Mouse (Mus musculus) limb, embryonic 10.5 days (tissue): ENCODE measurements around the gene Uvrag. TPM values are rescaled to one million over a fixed set of nuclear protein-coding genes. Genes with fewer than 3 reads are reported as not detected.
"Not testable (repeated sequence)": the region's sequence is repeated elsewhere in the genome, so short reads cannot be mapped to it uniquely, and the experiment has no call there.

ENCODE experiments used
- DNase-seq: peaks from one replicate; pipeline ENCODE4 v3.0.0-alpha.2; 2017; ENCODE audit warnings: low spot score
- H3K27ac ChIP-seq: fragments of 300-500 bp; sonication (generic); 2 replicates; pipeline ENCODE4 v1.5.1; 2016; ENCODE audit warnings: mild to moderate bottlenecking
- H3K27me3 ChIP-seq: fragments of 300-500 bp; sonication (generic); 2 replicates; pipeline ENCODE4 v1.6.1; 2016; ENCODE audit warnings: low read depth, mild to moderate bottlenecking; ENCODE audit not compliant: poor library complexity, severe bottlenecking
- H3K36me3 ChIP-seq: fragments of 300-500 bp; sonication (generic); 2 replicates; pipeline ENCODE4 v1.6.1; 2016; ENCODE audit warnings: mild to moderate bottlenecking, moderate library complexity
- H3K4me1 ChIP-seq: fragments of 300-500 bp; sonication (generic); 2 replicates; pipeline ENCODE4 v1.6.1; 2016
- H3K4me3 ChIP-seq: fragments of 300-500 bp; sonication (generic); 2 replicates; pipeline ENCODE4 v1.5.1; 2016; ENCODE audit warnings: mild to moderate bottlenecking, moderate library complexity
- H3K9me3 ChIP-seq: fragments of 300-500 bp; sonication (generic); replicated peaks from 2 replicates; pipeline ENCODE4 v1.6.1; 2016; ENCODE audit warnings: mild to moderate bottlenecking
- WGBS: fragments of 180-500 bp; shearing (Covaris S2); methylation state at CpG from one replicate; pipeline ENCODE4 v1.1.7; 2016; 5-methylcytosine and 5-hydroxymethylcytosine counted together
- polyA plus RNA-seq: library from polyadenylated mRNA; unstranded; fragments of >200 nt; fragmentation: Nextera tagmentation; extraction: Ambion mirVana; gene quantifications from 2 replicates; pipeline ENCODE4 v1.2.1, GENCODE M21; 2016

Gene Uvrag
- polyA plus RNA-seq, 1 experiment from 2014 or later, result 12.0 TPM

DNA sequence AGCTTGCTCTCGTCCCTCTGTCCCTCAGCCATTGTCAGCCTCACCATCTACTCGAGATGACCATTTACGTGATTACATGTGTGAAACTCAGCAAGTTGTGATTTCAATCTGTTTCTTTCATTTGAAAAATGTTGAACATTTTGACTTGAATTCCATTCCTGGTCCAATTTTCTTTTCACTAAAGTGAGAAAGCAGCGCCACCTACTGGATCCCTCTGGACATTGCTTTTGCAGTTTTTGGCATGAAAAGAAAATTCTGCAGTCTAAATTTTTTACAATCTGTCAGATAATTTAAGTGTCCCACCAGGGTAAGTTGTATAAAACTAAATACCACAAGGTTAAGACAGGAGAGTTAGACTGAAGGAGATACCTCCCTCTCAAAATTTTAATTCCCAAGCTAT, 61.4 kb downstream of the Uvrag start:
- H3K36me3 ChIP-seq, result no peaks in the 10 kb centered on the region
- no peak overlapping the region for H3K4me3 ChIP-seq
- H3K4me1 ChIP-seq, result peaks cover 26% of the 10 kb centered on the region
- no peak overlapping the region for H3K27ac ChIP-seq
- no peaks in the 10 kb centered on the region for H3K9me3 ChIP-seq
- 42% methylated on average over 4 of the region's 4 CpGs for WGBS
- H3K27me3 ChIP-seq, result peaks cover 8% of the 10 kb centered on the region; the same call in 1 of the 2 replicates
- peak; percentile 70 for DNase-seq

DNA sequence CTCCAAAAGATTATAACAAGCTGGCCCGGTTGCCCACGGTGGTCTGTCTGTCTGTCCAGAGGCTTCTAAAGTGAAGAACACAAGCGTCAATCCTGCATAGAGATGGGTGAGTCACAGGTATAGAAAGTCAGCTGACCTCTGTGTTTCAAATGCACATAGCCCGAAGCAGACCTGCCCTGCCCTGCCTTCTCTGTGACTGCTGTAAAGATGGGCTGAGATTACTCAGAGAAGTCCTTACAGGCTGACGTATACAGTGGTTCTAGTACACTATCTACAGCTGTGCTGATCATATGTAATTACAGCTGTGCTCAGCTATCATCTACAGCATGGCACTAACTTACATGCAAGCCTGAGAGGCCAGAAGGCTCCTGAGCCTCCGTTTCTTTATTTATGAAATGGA, 62.1 kb downstream of the Uvrag start:
- no peak overlapping the region for H3K4me3 ChIP-seq
- H3K36me3 ChIP-seq, result no peaks in the 10 kb centered on the region
- no peaks in the 10 kb centered on the region for H3K9me3 ChIP-seq
- H3K4me1 ChIP-seq, result peaks cover 26% of the 10 kb centered on the region
- DNase-seq, result no peak
- H3K27me3 ChIP-seq, result peaks cover 8% of the 10 kb centered on the region; the same call in 1 of the 2 replicates
- WGBS, result 91% methylated on average over 6 of the region's 6 CpGs
- no peak overlapping the region for H3K27ac ChIP-seq

DNA sequence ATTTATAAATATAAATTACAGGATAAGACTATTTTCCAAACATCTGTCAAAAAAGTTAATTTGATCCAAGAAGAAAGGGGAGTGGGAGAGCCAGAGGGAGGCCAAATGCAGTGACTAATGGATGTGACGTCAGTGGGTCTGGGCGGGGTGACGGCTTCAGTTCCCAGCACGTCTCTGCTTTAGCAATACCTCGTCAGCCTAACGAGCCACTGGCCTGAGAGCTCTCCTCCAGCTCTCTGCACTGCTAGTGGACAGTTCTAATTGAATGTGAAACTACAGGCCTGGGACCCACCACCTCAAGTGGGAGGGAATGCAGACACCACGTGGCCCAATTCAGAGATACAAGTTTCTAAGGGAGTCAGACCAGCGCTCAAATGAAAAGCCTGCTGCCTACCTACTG, 63.7 kb downstream of the Uvrag start:
- DNase-seq, result no peak
- 48% methylated on average over 8 of the region's 8 CpGs for WGBS
- Histone ChIP-seq H3K27ac (no peak overlapping the region), H3K27me3 (peaks cover 12% of the 10 kb centered on the region; the same call in 1 of the 2 replicates), H3K4me1 (peaks cover 26% of the 10 kb centered on the region), H3K36me3 (no peaks in the 10 kb centered on the region), H3K4me3 (no peak overlapping the region), H3K9me3 (no peaks in the 10 kb centered on the region)

DNA sequence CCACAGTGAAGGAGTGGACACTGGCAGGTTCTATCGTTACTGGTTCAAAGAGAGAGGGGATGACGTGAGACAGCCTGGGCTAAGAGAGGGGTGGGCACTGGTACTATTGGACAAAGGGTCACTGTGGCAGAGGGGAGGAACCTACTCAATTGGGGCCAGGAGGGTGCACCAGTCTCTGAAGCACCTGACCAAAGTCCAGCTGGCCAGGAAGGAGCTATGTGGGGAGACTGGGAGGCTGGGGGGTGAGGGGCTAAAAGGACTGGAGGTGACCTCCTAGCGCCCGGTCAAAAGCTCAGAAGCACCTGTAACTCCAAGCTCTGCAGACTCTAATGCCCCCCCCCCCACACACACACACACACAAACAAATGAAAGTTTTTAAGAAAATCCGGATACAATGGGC, 65.8 kb downstream of the Uvrag start:
- H3K27me3 ChIP-seq, result peaks cover 12% of the 10 kb centered on the region; the same call in 1 of the 2 replicates
- no peak overlapping the region for H3K4me3 ChIP-seq
- peaks cover 28% of the 10 kb centered on the region for H3K4me1 ChIP-seq
- no peak overlapping the region for H3K27ac ChIP-seq
- H3K36me3 ChIP-seq, result no peaks in the 10 kb centered on the region
- DNase-seq, result no peak
- H3K9me3 ChIP-seq, result no peaks in the 10 kb centered on the region
- WGBS, result 90% methylated on average over 5 of the region's 5 CpGs

DNA sequence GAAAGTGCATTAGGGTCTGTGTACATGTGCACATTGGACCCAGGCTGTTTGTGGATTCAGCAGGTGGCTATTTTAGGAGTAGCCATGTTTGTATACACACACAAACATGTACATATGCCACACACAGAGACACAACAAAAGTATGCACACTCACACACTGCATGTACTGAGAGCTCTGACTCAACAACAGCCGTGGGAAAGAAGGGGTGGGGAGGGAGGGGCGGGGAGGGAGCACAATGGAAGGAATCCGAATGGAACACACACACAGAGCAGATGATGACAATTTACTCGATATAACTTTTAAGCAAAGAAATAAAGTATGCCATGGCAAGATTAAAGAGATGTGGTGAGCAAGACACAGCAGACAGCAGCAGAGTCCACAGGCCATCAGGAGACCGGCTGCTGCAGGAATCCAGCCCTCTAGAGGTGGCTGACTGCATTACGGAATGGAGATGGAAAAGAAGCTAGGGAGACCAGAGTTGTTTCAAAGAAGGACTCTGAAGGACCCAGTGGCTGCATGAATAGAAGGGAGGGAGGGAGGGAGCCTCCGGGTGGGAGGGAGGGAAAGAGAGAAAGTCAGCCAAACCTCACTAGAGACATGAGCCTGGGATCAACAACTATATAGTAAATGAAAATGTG, 67.1 kb downstream of the Uvrag start:
- Histone ChIP-seq H3K27ac (0 out of 2 replicates have a peak overlapping the region, but pooled peaks have one; percentile 26), H3K4me1 (peaks cover 23% of the 10 kb centered on the region), H3K9me3 (no peaks in the 10 kb centered on the region), H3K4me3 (no peak overlapping the region), H3K27me3 (peaks cover 12% of the 10 kb centered on the region; the same call in 1 of the 2 replicates), H3K36me3 (no peaks in the 10 kb centered on the region)
- 39% methylated on average over 7 of the region's 7 CpGs for WGBS
- peak; percentile 63 for DNase-seq

DNA sequence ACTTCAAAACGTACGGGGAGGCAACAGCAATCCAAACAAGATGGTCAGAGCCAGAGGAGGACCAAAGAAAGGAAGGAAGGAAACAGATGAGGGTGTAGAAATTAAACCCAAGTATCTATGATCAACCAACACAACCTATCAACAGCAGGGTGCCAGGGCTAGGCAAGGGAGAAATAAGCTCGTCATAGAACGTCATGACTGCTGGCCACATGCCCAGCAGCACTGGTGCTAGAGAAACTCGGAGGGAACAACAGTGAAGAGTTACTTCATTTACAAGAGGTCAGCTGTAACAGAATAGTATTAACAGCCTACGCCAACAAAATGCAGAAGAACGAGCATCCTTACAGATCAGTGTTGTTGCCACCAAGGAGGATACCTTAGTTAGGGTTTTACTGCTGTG, 73.2 kb downstream of the Uvrag start:
- no peaks in the 10 kb centered on the region for H3K9me3 ChIP-seq
- no peak overlapping the region for H3K27ac ChIP-seq
- H3K27me3 ChIP-seq, result no peaks in the 10 kb centered on the region
- DNase-seq, result no peak
- peaks cover 19% of the 10 kb centered on the region for H3K4me1 ChIP-seq
- H3K36me3 ChIP-seq, result no peaks in the 10 kb centered on the region
- H3K4me3 ChIP-seq, result no peak overlapping the region
- 88% methylated on average over 7 of the region's 7 CpGs for WGBS

DNA sequence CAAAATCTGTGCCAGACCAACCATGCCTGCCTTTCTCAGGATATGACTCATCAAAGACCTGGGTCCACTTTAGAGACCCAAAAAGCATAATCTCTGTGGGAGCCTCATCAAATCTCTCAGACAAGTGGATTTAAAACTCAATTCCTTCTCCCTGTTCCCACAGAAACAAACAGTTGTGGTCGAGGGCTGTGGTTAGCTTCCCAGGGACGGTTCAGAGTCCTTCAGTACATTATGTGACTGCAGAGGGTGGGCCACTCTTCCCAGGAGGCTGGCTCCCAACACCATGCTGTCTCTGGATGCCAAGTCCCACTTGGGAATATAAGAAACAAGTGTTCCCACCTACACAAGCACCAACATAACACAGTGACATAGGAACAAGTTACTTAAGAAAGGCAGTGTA, 75.0 kb downstream of the Uvrag start:
- Histone ChIP-seq H3K27ac (no peak overlapping the region), H3K4me1 (peaks cover 23% of the 10 kb centered on the region), H3K4me3 (no peak overlapping the region), H3K27me3 (no peaks in the 10 kb centered on the region), H3K36me3 (no peaks in the 10 kb centered on the region), H3K9me3 (no peaks in the 10 kb centered on the region)
- no peak for DNase-seq
- WGBS, result 7% methylated on average over 2 of the region's 2 CpGs

DNA sequence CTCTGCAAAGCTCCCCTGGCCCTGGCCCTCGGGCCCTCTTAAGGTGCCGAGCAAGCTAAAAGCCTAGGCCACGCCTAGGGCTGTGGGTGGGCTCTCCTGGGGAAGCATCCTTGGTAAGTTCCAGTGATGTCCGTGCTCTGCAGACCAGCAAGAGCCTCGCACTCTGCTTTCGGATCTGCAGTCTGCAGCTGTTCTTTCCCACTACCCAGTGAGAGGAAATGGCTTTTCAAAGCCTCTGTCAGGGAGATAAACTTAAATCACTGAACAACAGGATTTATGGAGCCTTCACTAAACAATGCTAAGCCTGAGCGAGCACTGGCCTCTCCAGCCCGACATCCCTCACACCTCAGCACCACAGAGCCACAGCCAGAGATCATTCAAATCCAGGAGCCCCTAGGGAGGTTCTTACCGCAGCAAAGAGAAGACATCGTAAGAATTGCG, 75.5 kb downstream of the Uvrag start:
- H3K4me1 ChIP-seq, result peaks cover 23% of the 10 kb centered on the region
- H3K27me3 ChIP-seq, result no peaks in the 10 kb centered on the region
- peak overlapping the region; percentile 53 for H3K27ac ChIP-seq
- no peaks in the 10 kb centered on the region for H3K36me3 ChIP-seq
- DNase-seq, result peak; percentile 55
- H3K4me3 ChIP-seq, result peak overlapping the region; percentile 30
- WGBS, result 2% methylated on average over 11 of the region's 11 CpGs
- no peaks in the 10 kb centered on the region for H3K9me3 ChIP-seq

DNA sequence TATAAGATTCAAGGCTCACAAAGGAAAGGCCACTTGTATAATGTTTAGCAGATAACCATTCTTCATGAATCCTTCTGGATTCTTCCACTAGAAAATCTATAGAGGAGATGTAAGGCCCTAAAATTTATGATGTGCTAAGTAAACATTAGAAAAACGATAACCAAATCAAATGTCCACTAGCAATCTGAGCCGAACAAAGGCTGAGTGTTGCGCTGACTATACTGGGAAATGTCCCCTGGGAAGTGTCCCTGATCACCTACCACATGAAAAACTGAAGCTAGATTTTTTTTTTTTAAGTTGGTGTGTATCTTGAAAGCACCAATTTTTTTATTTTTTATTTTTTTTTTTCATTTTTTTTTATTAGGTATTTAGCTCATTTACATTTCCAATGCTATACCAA, 76.1 kb downstream of the Uvrag start:
- Histone ChIP-seq H3K4me1 (peaks cover 26% of the 10 kb centered on the region), H3K27ac (no peak overlapping the region), H3K4me3 (no peak overlapping the region), H3K36me3 (no peaks in the 10 kb centered on the region), H3K9me3 (no peaks in the 10 kb centered on the region), H3K27me3 (no peaks in the 10 kb centered on the region)
- WGBS, result 37% methylated on average over 3 of the region's 3 CpGs
- no peak for DNase-seq

DNA sequence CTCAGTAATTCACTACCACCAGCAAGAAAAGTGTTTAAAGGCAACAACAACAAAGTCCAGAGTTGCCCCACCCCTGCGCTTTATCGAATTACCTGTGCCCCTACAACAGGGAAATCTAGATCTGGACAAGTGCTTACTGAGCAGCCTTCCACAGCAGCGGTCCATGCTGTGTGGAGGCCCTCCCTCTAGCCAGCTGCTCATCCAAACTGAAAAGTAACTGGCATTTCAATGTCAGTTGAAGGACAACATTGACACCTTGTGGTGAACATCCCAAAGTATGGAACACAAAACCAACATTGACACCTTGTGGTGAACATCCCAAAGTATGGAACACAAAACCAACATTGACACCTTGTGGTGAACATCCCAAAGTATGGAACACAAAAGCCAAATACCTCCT, 78.7 kb downstream of the Uvrag start:
- not testable (repeated sequence) for DNase-seq

DNA sequence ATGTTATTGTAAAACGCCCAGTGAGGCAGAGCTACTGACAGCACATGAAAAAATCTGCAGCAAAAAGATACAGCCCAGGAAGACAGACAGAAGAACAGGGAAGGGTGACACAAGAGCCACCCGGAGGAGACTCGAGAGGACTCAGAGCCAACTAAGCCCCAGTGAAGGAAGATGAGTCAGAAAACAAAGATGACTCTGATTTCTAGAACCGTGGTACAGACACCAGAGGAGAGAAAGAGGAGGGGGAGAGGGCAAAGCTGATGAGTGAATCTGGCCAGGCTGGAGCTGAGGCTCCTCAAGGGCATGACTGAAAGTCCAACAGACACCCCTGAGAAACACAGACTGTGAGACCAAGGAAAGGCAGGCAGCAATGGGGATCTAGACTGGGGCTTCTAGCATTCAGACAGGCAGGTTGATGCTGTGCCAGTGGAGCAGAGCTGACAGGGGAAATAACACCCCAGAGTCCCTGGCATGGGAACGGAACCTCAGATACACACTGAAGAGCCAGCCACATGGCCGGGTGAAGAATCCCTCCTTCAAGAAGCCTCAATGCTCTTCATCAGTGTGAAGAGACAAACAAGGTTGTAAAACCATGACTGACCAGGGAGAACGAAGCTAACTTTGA, 79.8 kb downstream of the Uvrag start:
- peaks cover 25% of the 10 kb centered on the region for H3K4me1 ChIP-seq
- no peak overlapping the region for H3K27ac ChIP-seq
- no peaks in the 10 kb centered on the region for H3K36me3 ChIP-seq
- 74% methylated on average over 7 of the region's 7 CpGs for WGBS
- H3K9me3 ChIP-seq, result no peaks in the 10 kb centered on the region
- H3K27me3 ChIP-seq, result no peaks in the 10 kb centered on the region
- no peak overlapping the region for H3K4me3 ChIP-seq
- no peak for DNase-seq

More for the DNA sequence above, 78.7 kb downstream of the Uvrag start:
- not testable (repeated sequence) for H3K27ac ChIP-seq, H3K9me3 ChIP-seq, H3K27me3 ChIP-seq, H3K36me3 ChIP-seq, H3K4me3 ChIP-seq
- 86% methylated on average over 3 of the region's 3 CpGs for WGBS
- H3K4me1 ChIP-seq, result peaks cover 26% of the 10 kb centered on the region

DNA sequence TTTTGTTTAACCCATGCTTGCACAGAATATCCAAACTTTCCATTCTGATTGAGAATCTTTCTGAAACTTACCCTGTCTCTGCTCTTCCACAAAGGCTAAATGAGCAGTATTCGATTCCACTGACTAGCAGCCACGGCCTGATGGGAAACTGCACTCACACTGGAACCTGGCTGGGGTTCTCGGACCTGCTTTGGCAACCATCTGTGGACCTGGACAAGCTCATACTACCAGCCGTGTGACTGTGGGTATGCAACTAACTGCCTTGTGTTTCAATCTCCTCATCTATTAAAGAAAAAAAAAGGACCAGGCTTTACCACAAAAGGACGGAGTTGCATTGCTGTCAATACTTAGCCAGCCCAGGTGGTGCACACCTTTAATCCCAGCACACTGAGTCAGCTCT, 80.5 kb downstream of the Uvrag start:
- Histone ChIP-seq H3K27ac (no peak overlapping the region), H3K4me3 (no peak overlapping the region), H3K4me1 (peaks cover 18% of the 10 kb centered on the region), H3K9me3 (no peaks in the 10 kb centered on the region), H3K36me3 (no peaks in the 10 kb centered on the region), H3K27me3 (no peaks in the 10 kb centered on the region)
- WGBS, result 91% methylated on average over 5 of the region's 5 CpGs
- DNase-seq, result no peak

DNA sequence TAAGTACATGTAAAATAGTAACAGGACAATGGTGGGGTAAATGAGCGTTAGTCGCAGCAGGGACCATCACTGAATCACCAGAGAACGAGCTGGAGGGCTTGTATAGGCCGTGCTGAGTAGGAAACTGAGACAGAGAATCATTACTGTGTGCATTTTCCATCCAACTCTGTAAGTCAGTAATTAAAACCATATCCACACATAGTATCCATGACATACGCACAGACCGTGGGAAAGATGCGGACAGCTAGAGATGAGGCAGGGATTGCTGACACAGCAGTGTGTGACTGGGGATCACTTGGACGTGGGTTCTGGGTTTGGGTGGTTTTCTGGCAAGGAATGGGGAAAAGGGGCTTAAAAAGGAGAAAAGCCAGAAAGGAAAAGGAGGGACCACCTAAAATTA, 81.0 kb downstream of the Uvrag start:
- 85% methylated on average over 8 of the region's 8 CpGs for WGBS
- no peaks in the 10 kb centered on the region for H3K9me3 ChIP-seq
- H3K27me3 ChIP-seq, result no peaks in the 10 kb centered on the region
- no peak overlapping the region for H3K27ac ChIP-seq
- H3K36me3 ChIP-seq, result no peaks in the 10 kb centered on the region
- peaks cover 14% of the 10 kb centered on the region for H3K4me1 ChIP-seq
- DNase-seq, result no peak
- H3K4me3 ChIP-seq, result no peak overlapping the region
